Mouse (Mus musculus) MEL (cell line): ENCODE measurements around the gene Ascl2. TPM values are rescaled to one million over a fixed set of nuclear protein-coding genes. Genes with fewer than 3 reads are reported as not detected.

Experiments used
- DNase-seq: peaks from one replicate; pipeline ENCODE4 v3.0.0; 2011; ENCODE audit warnings: low read depth, low spot score
- H3K27ac ChIP-seq: 2 replicates; pipeline ENCODE4 v1.5.1; 2012; ENCODE audit warnings: low read depth, mild to moderate bottlenecking, control low read depth, low read length, moderate library complexity; ENCODE audit not compliant: control insufficient read depth
- H3K27me3 ChIP-seq, 2 experiments: fragments of 150-350 bp in 1 of 2; sonication (generic) in 1 of 2; 2 replicates each; pipeline ENCODE4 v1.6.1; 2012; ENCODE audit warnings: low read length in 2 of 2, mild to moderate bottlenecking in 2 of 2, improper control_type of control experiment in 1 of 2, moderate library complexity in 1 of 2; ENCODE audit not compliant: insufficient read depth in 2 of 2, control insufficient read depth in 1 of 2
- H3K36me3 ChIP-seq, 2 experiments: 2 replicates each; pipeline ENCODE4 v1.6.1; 2012 to 2014; ENCODE audit warnings: low read length in 2 of 2, improper control_type of control experiment in 1 of 2, inconsistent platforms in 1 of 2, mild to moderate bottlenecking in 1 of 2; ENCODE audit not compliant: insufficient read depth in 2 of 2, control insufficient read depth in 1 of 2
- H3K4me1 ChIP-seq, 2 experiments: fragments of 150-350 bp in 1 of 2; sonication (generic) in 1 of 2; 2 replicates each; pipeline ENCODE4 v1.6.1; 2012; ENCODE audit warnings: low read length in 2 of 2, improper control_type of control experiment in 1 of 2, mild to moderate bottlenecking in 1 of 2; ENCODE audit not compliant: insufficient read depth in 2 of 2, control insufficient read depth in 1 of 2
- H3K4me3 ChIP-seq, 2 experiments: fragments of 150-350 bp in 1 of 2; sonication (generic) in 1 of 2; 2 replicates each; pipeline ENCODE4 v1.5.1; 2012; ENCODE audit warnings: low read depth in 2 of 2, low read length in 2 of 2, mild to moderate bottlenecking in 2 of 2, moderate library complexity in 2 of 2, control low read depth in 1 of 2, improper control_type of control experiment in 1 of 2; ENCODE audit not compliant: control insufficient read depth in 1 of 2, insufficient read depth in 1 of 2
- H3K79me2 ChIP-seq: 2 replicates; pipeline ENCODE4 v1.6.1; 2012; ENCODE audit warnings: mild to moderate bottlenecking, low read length, moderate library complexity; ENCODE audit not compliant: control insufficient read depth, poor library complexity, insufficient read depth
- H3K9ac ChIP-seq: 2 replicates; pipeline ENCODE4 v1.6.1; 2012; ENCODE audit warnings: low read depth, mild to moderate bottlenecking, control low read depth, low read length, moderate library complexity; ENCODE audit not compliant: control insufficient read depth, poor library complexity, severe bottlenecking
- H3K9me3 ChIP-seq: fragments of 150-350 bp; sonication (generic); replicated peaks from 2 replicates; pipeline ENCODE4 v1.6.1; 2012; ENCODE audit warnings: mild to moderate bottlenecking, low read length, improper control_type of control experiment, moderate library complexity; ENCODE audit not compliant: insufficient read depth
- CHD1 ChIP-seq: IDR thresholded peaks from 2 replicates; pipeline ENCODE4 v1.6.1; 2012; ENCODE audit warnings: low read depth, mild to moderate bottlenecking, inconsistent platforms, low read length, improper control_type of control experiment
- CTCF ChIP-seq, 3 experiments: IDR thresholded peaks in 2 of 3; conservative IDR thresholded peaks in 1 of 3; 2 replicates each; pipeline ENCODE4 v1.5.1; 2011 to 2012; ENCODE audit warnings: low read length in 3 of 3, low read depth in 2 of 3, mild to moderate bottlenecking in 2 of 3, improper control_type of control experiment in 1 of 3, inconsistent platforms in 1 of 3, mixed read lengths in 1 of 3, moderate library complexity in 1 of 3; ENCODE audit not compliant: control insufficient read depth in 1 of 3, insufficient read depth in 1 of 3, poor library complexity in 1 of 3, severe bottlenecking in 1 of 3
- E2F4 ChIP-seq: IDR thresholded peaks from 2 replicates; pipeline ENCODE4 v1.6.1; 2011; ENCODE audit warnings: low read depth, low read length, improper control_type of control experiment, borderline replicate concordance
- ELF1 ChIP-seq: IDR thresholded peaks from 2 replicates; pipeline ENCODE4 v1.6.1; 2014; ENCODE audit warnings: low read depth, mild to moderate bottlenecking, inconsistent platforms, low read length, improper control_type of control experiment, moderate library complexity
- EP300 ChIP-seq, 2 experiments: IDR thresholded peaks; 2 replicates each; pipeline ENCODE4 v1.6.1; 2011; ENCODE audit warnings: improper control_type of control experiment in 2 of 2, low read length in 2 of 2, low read depth in 1 of 2, mild to moderate bottlenecking in 1 of 2
- ETS1 ChIP-seq: IDR thresholded peaks from 2 replicates; pipeline ENCODE4 v1.6.1; 2012; ENCODE audit warnings: low read depth, mild to moderate bottlenecking, inconsistent platforms, low read length, improper control_type of control experiment, moderate library complexity
- GABPA ChIP-seq: IDR thresholded peaks from 2 replicates; pipeline ENCODE4 v1.6.1; 2012; ENCODE audit warnings: low read depth, mild to moderate bottlenecking, inconsistent platforms, low read length, improper control_type of control experiment, moderate library complexity
- GATA1 ChIP-seq: IDR thresholded peaks from 2 replicates; pipeline ENCODE4 v1.6.1; 2011; ENCODE audit warnings: low read depth, low read length, improper control_type of control experiment
- HCFC1 ChIP-seq: IDR thresholded peaks from 2 replicates; pipeline ENCODE4 v1.6.1; 2012; ENCODE audit warnings: low read depth, mild to moderate bottlenecking, inconsistent platforms, low read length, improper control_type of control experiment, moderate library complexity
- JUND ChIP-seq: IDR thresholded peaks from 2 replicates; pipeline ENCODE4 v1.6.1; 2011; ENCODE audit warnings: low read depth, mild to moderate bottlenecking, improper control_type of control experiment, low read length
- KAT2A ChIP-seq: conservative IDR thresholded peaks from 2 replicates; pipeline ENCODE4 v1.6.1; 2012; ENCODE audit warnings: low read depth, low read length, improper control_type of control experiment, inconsistent platforms
- MAFK ChIP-seq: IDR thresholded peaks from 2 replicates; pipeline ENCODE4 v1.6.1; 2011; ENCODE audit warnings: low read depth, mild to moderate bottlenecking, low read length, improper control_type of control experiment, borderline replicate concordance
- MAX ChIP-seq: IDR thresholded peaks from 2 replicates; pipeline ENCODE4 v1.6.1; 2011; ENCODE audit warnings: low read length, improper control_type of control experiment
- MAZ ChIP-seq: IDR thresholded peaks from 2 replicates; pipeline ENCODE4 v1.6.1; 2012; ENCODE audit warnings: low read depth, mild to moderate bottlenecking, inconsistent platforms, low read length, improper control_type of control experiment
- MEF2A ChIP-seq: IDR thresholded peaks from 2 replicates; pipeline ENCODE4 v1.6.1; 2014; ENCODE audit warnings: low read depth, mild to moderate bottlenecking, inconsistent platforms, low read length, improper control_type of control experiment; ENCODE audit not compliant: poor library complexity, insufficient replicate concordance, severe bottlenecking; ENCODE audit errors: extremely low read depth
- MXI1 ChIP-seq: IDR thresholded peaks from 2 replicates; pipeline ENCODE4 v1.6.1; 2011; ENCODE audit warnings: mild to moderate bottlenecking, low read depth, low read length, improper control_type of control experiment
- MYB ChIP-seq: IDR thresholded peaks from 2 replicates; pipeline ENCODE4 v1.6.1; 2011; ENCODE audit warnings: mild to moderate bottlenecking, low read depth, low read length, improper control_type of control experiment
- MYC ChIP-seq: IDR thresholded peaks from 2 replicates; pipeline ENCODE4 v1.6.1; 2011; ENCODE audit warnings: low read depth, mild to moderate bottlenecking, low read length, improper control_type of control experiment, moderate library complexity
- NELFE ChIP-seq: IDR thresholded peaks from 2 replicates; pipeline ENCODE4 v1.6.1; 2011; ENCODE audit warnings: low read depth, low read length, improper control_type of control experiment
- NRF1 ChIP-seq: IDR thresholded peaks from 2 replicates; pipeline ENCODE4 v1.6.1; 2014; ENCODE audit warnings: low read depth, mild to moderate bottlenecking, inconsistent platforms, low read length, improper control_type of control experiment, moderate library complexity; ENCODE audit not compliant: poor library complexity, insufficient read depth, severe bottlenecking
- POLR2AphosphoS2 ChIP-seq: IDR thresholded peaks from 2 replicates; pipeline ENCODE4 v1.6.1; 2011; ENCODE audit warnings: low read length, improper control_type of control experiment
- RAD21 ChIP-seq: IDR thresholded peaks from 2 replicates; pipeline ENCODE4 v1.6.1; 2011; ENCODE audit warnings: mild to moderate bottlenecking, low read depth, low read length, improper control_type of control experiment
- RCOR1 ChIP-seq: IDR thresholded peaks from 2 replicates; pipeline ENCODE4 v1.6.1; 2012; ENCODE audit warnings: low read depth, mild to moderate bottlenecking, inconsistent platforms, low read length, improper control_type of control experiment
- SIN3A ChIP-seq: IDR thresholded peaks from 2 replicates; pipeline ENCODE4 v1.6.1; 2012; ENCODE audit warnings: low read length, improper control_type of control experiment, inconsistent platforms
- SMC3 ChIP-seq: IDR thresholded peaks from 2 replicates; pipeline ENCODE4 v1.6.1; 2011; ENCODE audit warnings: low read depth, low read length, improper control_type of control experiment
- TAL1 ChIP-seq: IDR thresholded peaks from 2 replicates; pipeline ENCODE4 v1.6.1; 2012; ENCODE audit warnings: mild to moderate bottlenecking, inconsistent platforms, low read length, moderate library complexity, mixed read lengths
- TCF12 ChIP-seq: IDR thresholded peaks from 2 replicates; pipeline ENCODE4 v1.6.1; 2014; ENCODE audit warnings: low read depth, mild to moderate bottlenecking, inconsistent platforms, low read length, improper control_type of control experiment, moderate library complexity
- UBTF ChIP-seq: IDR thresholded peaks from 2 replicates; pipeline ENCODE4 v1.6.1; 2012; ENCODE audit warnings: low read depth, mild to moderate bottlenecking, inconsistent platforms, low read length, improper control_type of control experiment, moderate library complexity, borderline replicate concordance; ENCODE audit not compliant: insufficient read depth
- USF2 ChIP-seq, 2 experiments: IDR thresholded peaks; 2 replicates each; pipeline ENCODE4 v1.6.1; 2011 to 2012; ENCODE audit warnings: improper control_type of control experiment in 2 of 2, low read length in 2 of 2, borderline replicate concordance in 1 of 2, inconsistent platforms in 1 of 2, low read depth in 1 of 2, mild to moderate bottlenecking in 1 of 2; ENCODE audit not compliant: insufficient read depth in 1 of 2
- ZKSCAN1 ChIP-seq: IDR thresholded peaks from 2 replicates; pipeline ENCODE4 v1.6.1; 2012; ENCODE audit warnings: low read depth, mild to moderate bottlenecking, inconsistent platforms, low read length, improper control_type of control experiment, moderate library complexity
- ZMIZ1 ChIP-seq: IDR thresholded peaks from 2 replicates; pipeline ENCODE4 v1.6.1; 2012; ENCODE audit warnings: low read depth, mild to moderate bottlenecking, inconsistent platforms, low read length, improper control_type of control experiment, moderate library complexity
- polyA plus RNA-seq, 2 experiments: library from polyadenylated mRNA; stranded (reverse) in 1 of 2; unstranded in 1 of 2; fragments of >175 nt in 1 of 2; fragments of >200 nt in 1 of 2; gene quantifications; 2 replicates each; pipeline versions ENCODE4 v1.2.1 to v1.2.4; 2012; ENCODE audit warnings: low replicate concordance in 2 of 2, low read depth in 1 of 2; ENCODE audit not compliant: insufficient read length in 2 of 2, insufficient read depth in 1 of 2, missing spikeins in 1 of 2
- total RNA-seq: library from RNA; depleted of rRNA; stranded (reverse); fragments of 300-350 nt; gene quantifications from 2 replicates; pipeline ENCODE4 v1.2.3, GENCODE M21; 2012

Ascl2 gene
- total and polyA plus RNA-seq, 3 experiments = not detected

DNA sequence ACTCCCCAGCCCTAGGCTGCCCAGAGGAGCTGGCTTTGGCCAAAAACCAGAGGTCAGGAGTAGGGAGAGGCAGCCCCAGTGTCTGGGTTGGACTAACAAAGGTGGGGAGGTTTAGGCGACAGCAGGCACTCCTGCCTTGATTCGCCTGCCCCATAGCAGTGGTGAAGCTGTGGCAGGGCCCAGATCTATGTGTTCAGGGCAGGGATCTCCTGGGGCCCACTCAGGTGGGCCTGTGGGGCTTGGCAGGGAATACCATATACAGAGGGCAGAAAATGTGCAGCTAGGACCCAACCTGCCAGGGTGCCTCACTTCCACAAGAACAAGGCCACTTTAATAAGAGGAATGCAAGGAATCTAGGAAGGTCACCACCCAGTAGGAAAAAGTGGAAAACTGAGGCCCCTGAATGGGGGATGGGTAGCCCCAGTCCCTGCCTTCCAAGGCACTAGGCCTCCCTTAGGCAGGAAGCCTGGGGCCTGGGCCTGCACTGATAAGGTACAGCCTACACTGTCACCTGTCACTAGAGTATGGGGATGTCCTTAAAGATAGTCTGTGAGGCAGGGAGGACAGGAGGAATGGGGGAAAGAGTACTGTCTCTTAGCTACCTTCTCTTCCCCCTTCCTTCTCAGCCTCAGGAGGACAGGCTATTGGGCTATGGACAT lies 37.2 kb upstream of the Ascl2 start (continued):
- no peak for TF ChIP-seq USF2 (IDR thresholded peaks at IDR 0.05; ENCODE audit: borderline replicate concordance in 1 of 2, insufficient read depth in 1 of 2, low read depth in 1 of 2, low read length in 2 of 2)
- no peak for TF ChIP-seq SMC3
- no peak for TF ChIP-seq KAT2A
- no peak for TF ChIP-seq JUND
- TF ChIP-seq POLR2AphosphoS2 = peak; percentile 71
- peak; percentile 94 for TF ChIP-seq ETS1
- TF ChIP-seq HCFC1 = peak; percentile 47; the same call in 1 of the 2 replicates
- no peak for TF ChIP-seq MAFK
- TF ChIP-seq SIN3A = peak; percentile 89
- TF ChIP-seq GATA1 = no peak
- no peak for TF ChIP-seq MYB
- no peak for TF ChIP-seq GABPA
- TF ChIP-seq MYC = peak; percentile 43; the same call in 1 of the 2 replicates
- peak; percentile 99 for TF ChIP-seq TAL1
- TF ChIP-seq CHD1 = no peak
- TF ChIP-seq ZMIZ1 = peak; percentile 70; the same call in 1 of the 2 replicates
- TF ChIP-seq EP300 (IDR thresholded peaks at IDR 0.05; ENCODE audit: low read depth in 1 of 2, low read length in 2 of 2) = peak; percentile 85 to 95
- TF ChIP-seq E2F4 = no peak
- TF ChIP-seq NRF1 = no peak
- TF ChIP-seq CTCF (IDR thresholded peaks at IDR 0.05 in 2 of 3, conservative IDR thresholded peaks at IDR 0.05 in 1 of 3; ENCODE audit: control insufficient read depth in 1 of 3, insufficient read depth in 1 of 3, low read depth in 2 of 3, low read length in 3 of 3, poor library complexity in 1 of 3, severe bottlenecking in 1 of 3) = no peak
- TF ChIP-seq ELF1 = no peak

DNA sequence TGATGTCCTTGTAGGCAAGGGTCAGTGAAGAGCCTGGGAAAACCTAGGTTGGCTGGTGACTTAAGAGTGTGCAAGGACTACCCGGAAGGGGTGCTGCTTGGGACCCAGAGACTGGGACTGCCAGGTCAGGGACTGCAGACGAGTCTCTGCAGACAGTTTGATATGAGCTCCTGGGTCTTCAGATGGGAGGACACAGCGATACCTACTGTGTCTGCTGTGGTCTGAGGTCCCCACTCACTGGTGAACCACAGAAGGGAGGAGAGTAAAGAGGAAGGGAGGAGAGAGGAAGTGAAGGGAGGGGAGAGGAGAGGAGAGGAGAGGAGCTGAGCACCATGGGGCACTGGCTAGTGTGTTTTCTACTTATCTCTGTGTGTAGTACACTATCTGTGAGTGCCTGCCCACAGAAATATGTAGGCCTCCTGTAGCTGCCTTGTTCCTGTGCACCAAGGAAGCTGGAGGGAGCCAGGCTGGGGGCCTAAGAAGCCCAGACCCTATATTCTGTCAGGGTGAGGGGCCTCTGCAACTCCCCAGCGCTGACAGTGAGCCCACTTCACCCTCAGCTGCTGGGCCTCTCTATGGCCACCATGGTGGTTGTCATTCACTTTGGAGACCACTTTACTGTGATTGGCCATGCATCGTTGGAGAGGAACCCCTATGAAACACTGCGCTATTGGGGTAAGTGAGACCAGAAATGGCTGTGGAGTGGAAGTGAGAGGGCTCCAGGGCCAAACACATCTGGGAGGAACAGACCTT lies 36.5 kb upstream of the Ascl2 start:
- no peaks in the 10 kb centered on the region for H3K9me3 ChIP-seq
- H3K79me2 ChIP-seq = peaks cover 35% of the 10 kb centered on the region
- peak overlapping the region; percentile 71 to 77 for H3K4me3 ChIP-seq
- peak overlapping the region; percentile 88 for H3K9ac ChIP-seq
- peaks cover 3 to 51% of the 10 kb centered on the region in 2 experiments for H3K36me3 ChIP-seq
- peak; percentile 96 for DNase-seq
- H3K4me1 ChIP-seq = peaks cover 14 to 57% of the 10 kb centered on the region in 2 experiments
- H3K27me3 ChIP-seq = no peaks in the 10 kb centered on the region
- H3K27ac ChIP-seq = peak overlapping the region; percentile 100
- TF ChIP-seq RCOR1 (peak; percentile 57), POLR2AphosphoS2 (peak; percentile 92), JUND (no peak), UBTF (no peak), CTCF (IDR thresholded peaks at IDR 0.05 in 2 of 3, conservative IDR thresholded peaks at IDR 0.05 in 1 of 3; ENCODE audit: control insufficient read depth in 1 of 3, insufficient read depth in 1 of 3, low read depth in 2 of 3, low read length in 3 of 3, poor library complexity in 1 of 3, severe bottlenecking in 1 of 3) (no peak), TAL1 (peak; percentile 67), KAT2A (no peak; the same call in 1 of the 2 replicates), TCF12 (peak; percentile 85), RAD21 (no peak; the same call in 1 of the 2 replicates), MXI1 (peak; percentile 90), MEF2A (no peak), MAX (peak; percentile 47; the same call in 1 of the 2 replicates), ELF1 (peak; percentile 38; the same call in 1 of the 2 replicates), NELFE (peak; percentile 96), MAZ (peak; percentile 90), ETS1 (peak; percentile 90), ZKSCAN1 (0 out of 2 replicates have a peak, but pooled peaks have one; percentile 37)
